Mouse (Mus musculus) duodenum, adult 2 months (tissue): ENCODE measurements around the gene Adprh. TPM values are rescaled to one million over a fixed set of nuclear protein-coding genes. Genes with fewer than 3 reads are reported as not detected.

Experiments
- polyA plus RNA-seq: library from polyadenylated mRNA; depleted of rRNA; stranded (reverse); fragments of >200 nt; gene quantifications from 2 replicates; pipeline ENCODE4 v1.2.3, GENCODE M21; 2012; ENCODE audit warnings: low replicate concordance; rRNA removed

Gene Adprh
- 25.0 and 43.1 TPM in 2 replicates for polyA plus RNA-seq

GRCm38 (mm10) chr16:38452442-38453202 lies at the start of gene Adprh:
Gene Adprh (minus strand): TSS chr16:38452703.

GRCm38 (mm10) chr16:38455511-38456418 lies 3.3 kb upstream of the Adprh start, which contains the start of gene Cd80:
Gene Cd80 (plus strand): TSS chr16:38455561.

GRCm38 (mm10) chr16:38432498-38433425 lies 19.7 kb downstream of the Adprh start, which contains the start of gene Pla1a:
Gene Pla1a (minus strand): TSS chr16:38433145.

Other genes starting within 250 kb of the Adprh start
- gene Nr1i2, start 157.9 kb downstream of the Adprh start, polyA plus RNA-seq, result 44.7 and 99.0 TPM in 2 replicates
- gene Maats1, start 110.6 kb downstream of the Adprh start, polyA plus RNA-seq, result 0.05 TPM in 1 of 2 replicates, not detected in the other
- gene Cox17, start 105.7 kb downstream of the Adprh start, polyA plus RNA-seq, result 34.9 and 40.5 TPM in 2 replicates
- 4.2 TPM in 1 of 2 replicates, not detected in the other for gene Gm21987, start 105.7 kb downstream of the Adprh start, polyA plus RNA-seq
- gene Popdc2, start 90.5 kb downstream of the Adprh start, polyA plus RNA-seq, result 8.8 and 14.1 TPM in 2 replicates
- 0.78 and 0.81 TPM in 2 replicates for gene Pla1a, start 19.6 kb downstream of the Adprh start, polyA plus RNA-seq
- 0.04 and 0.19 TPM in 2 replicates for gene Cd80, start 2.9 kb upstream of the Adprh start, polyA plus RNA-seq
- gene Timmdc1, start 70.0 kb upstream of the Adprh start, polyA plus RNA-seq, result 25.8 and 39.0 TPM in 2 replicates
- 3.4 and 4.8 TPM in 2 replicates for gene Poglut1, start 97.6 kb upstream of the Adprh start, polyA plus RNA-seq
- gene Tmem39a, start 106.0 kb upstream of the Adprh start, polyA plus RNA-seq, result 21.6 and 26.9 TPM in 2 replicates